Mouse (Mus musculus) CD4-positive naive resting alpha-beta T cell, adult 57 days (primary cell): ENCODE results near the gene Tbc1d32. TPM values are rescaled to one million over a fixed set of nuclear protein-coding genes. Genes with fewer than 3 reads are reported as not detected.

Experiments used
- total RNA-seq: library from RNA; stranded (reverse); gene quantifications from one replicate; pipeline ENCODE4 v1.2.4, GENCODE M21; 2023

Gene Tbc1d32
- 2.1 TPM for total RNA-seq

GRCm38 (mm10) chr10:56228568-56229209, at the start of gene Tbc1d32:
Gene Tbc1d32 (minus strand): TSS chr10:56228689.

GRCm38 (mm10) chr10:56106333-56106995, 122.0 kb downstream of the Tbc1d32 start, which contains the start of gene Msl3l2:
Gene Msl3l2 (plus strand): TSS chr10:56106917.

Other genes with a start within 250 kb of the Tbc1d32 start
- gene Msl3l2, start 121.8 kb downstream of the Tbc1d32 start, total RNA-seq = 14.8 TPM
- gene Gja1, start 148.6 kb upstream of the Tbc1d32 start, total RNA-seq = 0.98 TPM